Mouse (Mus musculus) regulatory T cell (primary cell): ENCODE results near the gene Msrb1.
"Not testable (repeated sequence)": the region's sequence is repeated elsewhere in the genome, so short reads cannot be mapped to it uniquely, and the experiment has no call there.

Source experiments
- in situ Hi-C: fragments of 300-600 bp; cut with MboI, MseI; formaldehyde crosslinking; loops from one replicate; pipeline ENCODE4 v1.15.1; 2025; ENCODE audit warnings: high pct_unique_total_duplicates

Msrb1 gene

DNA sequence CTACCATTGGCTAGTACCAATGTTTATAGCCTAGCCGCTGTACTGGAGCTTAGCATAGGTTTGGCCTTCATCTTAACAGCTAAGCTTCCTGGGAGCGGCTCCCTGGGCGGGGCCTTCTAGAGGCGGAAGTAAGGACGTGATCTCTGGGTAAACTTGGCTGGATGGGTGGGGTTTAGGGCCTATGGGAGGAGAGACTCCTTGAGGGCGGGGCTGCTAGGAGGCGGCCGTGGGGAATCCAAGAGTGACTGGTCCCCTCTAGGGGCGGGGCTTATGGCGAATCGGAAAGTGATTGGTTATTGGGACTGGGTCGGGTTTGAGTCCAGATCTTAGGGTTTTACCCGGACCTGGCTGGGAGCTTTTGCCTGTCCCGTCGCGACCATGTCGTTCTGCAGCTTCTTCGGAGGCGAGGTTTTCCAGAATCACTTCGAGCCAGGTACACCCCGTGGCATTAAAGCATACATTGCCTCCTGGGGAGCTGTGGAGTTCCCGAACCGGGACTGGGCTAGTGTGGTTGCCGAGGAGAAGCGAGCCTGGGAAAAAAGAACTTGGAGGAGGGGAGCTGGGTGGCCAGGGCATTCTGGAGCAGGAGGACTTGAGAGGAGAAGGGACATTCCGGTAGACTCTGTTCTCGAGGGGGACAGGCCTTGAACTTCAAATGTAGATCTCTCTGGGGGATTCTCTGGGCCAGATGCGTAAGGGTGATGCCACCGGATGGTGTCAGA is at the start of gene Msrb1:
Gene Msrb1, plus strand, starts transcription at position 313 of the 722 bp plus-strand sequence.
- in situ Hi-C loops, result no loop called here

GRCm38 (mm10) chr17:24687146-24687595 is 49.3 kb upstream of the Msrb1 start:
- in situ Hi-C loops, result no loop called here

DNA sequence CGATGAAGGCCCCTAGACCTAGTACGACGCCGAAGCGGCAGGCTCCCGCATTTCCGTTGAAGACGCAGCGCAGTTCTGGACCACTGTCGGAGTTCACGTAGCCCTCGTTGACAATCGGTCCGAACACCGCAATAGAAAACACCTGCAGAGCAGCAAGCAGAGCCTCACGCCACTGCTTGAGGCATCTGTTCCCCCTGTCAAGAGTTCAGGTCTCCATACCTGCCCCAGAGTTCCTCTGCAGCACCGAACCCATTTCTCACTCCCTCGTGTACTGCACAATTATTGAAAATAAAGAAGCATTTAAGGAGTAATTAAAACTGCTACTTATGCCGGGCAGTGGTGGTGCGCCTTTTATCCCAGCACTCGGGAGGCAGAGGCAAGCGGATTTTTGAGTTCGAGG is 48.8 kb upstream of the Msrb1 start:
- in situ Hi-C loops, result no loop called here

- in situ Hi-C loops, result no loop called here
Observed at GRCm38 (mm10) chr17:24689251-24690081, 47.0 kb upstream of the Msrb1 start, which contains the start of gene Syngr3. Gene Syngr3 (minus strand): TSS chr17:24689955.

- in situ Hi-C loops, result no loop called here
Observed at GRCm38 (mm10) chr17:24692385-24692784, 44.1 kb upstream of the Msrb1 start.

GRCm38 (mm10) chr17:24695326-24696010 is 41.0 kb upstream of the Msrb1 start:
- in situ Hi-C loops, result no loop called here

DNA sequence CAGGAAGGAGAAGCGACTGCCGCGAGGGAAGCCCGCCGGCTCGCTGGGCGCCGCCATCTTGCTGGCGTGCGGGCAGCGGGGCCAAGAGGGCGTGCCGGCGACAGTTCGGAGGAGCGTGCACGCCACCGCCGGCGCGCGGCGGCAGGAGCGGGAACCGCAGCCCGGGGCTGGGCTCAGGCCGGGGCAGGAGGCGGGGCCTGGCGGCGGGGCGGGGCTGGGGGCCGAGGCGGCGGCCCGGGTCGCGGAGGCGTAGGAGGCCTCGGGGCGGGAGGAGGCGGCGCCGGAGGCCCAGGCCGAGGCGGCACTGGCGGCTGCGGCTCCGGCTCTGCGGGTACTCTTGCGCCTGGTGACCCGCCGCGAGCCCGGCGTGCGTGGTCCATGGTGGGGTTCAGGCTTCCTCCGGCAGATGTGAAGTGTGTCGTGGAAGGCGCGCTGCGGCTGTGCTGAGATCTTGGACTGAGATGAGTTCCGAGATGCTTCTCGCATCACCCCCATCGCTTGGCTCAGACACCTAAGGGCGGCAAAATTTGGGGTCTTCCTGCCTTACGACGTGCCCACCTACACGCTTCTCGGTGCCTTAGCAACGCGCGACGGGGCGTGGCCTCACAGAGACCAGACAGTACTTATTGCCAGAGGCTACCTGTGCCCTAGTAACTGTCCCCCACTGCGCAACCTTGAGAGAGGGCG is 40.3 kb upstream of the Msrb1 start, which contains the start of the genes Gfer and Noxo1:
Gene Gfer, minus strand, starts transcription at position 146 of the 687 bp plus-strand sequence.
Gene Noxo1, plus strand, starts transcription at position 224 of the 687 bp plus-strand sequence.
- in situ Hi-C loops, result no loop called here

- in situ Hi-C loops, result no loop called here
Observed at GRCm38 (mm10) chr17:24697985-24698384, 38.5 kb upstream of the Msrb1 start.

GRCm38 (mm10) chr17:24698715-24699114 is 37.7 kb upstream of the Msrb1 start:
- in situ Hi-C loops, result no loop called here

- in situ Hi-C loops, result no loop called here
Observed at GRCm38 (mm10) chr17:24699473-24699872, 37.0 kb upstream of the Msrb1 start.

DNA sequence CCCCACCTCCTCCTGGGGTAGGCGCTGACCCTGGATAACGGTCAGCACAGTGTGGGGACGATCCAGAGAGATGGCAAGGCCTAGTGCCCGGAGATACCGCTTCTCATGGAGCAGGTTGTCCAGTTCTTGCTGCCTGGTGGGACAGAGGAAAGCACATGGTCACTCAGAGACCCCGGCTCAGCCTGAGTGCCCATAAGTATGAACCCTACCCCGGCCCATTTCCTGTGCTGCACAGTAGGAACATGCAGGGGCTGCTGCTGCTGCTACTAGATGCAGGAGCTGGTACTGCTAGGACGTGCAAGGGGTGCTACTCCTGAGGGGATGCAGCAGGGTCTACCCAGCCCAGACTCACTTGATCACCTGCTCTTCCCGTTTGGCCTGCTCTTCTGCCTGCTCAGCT is 35.2 kb upstream of the Msrb1 start:
- in situ Hi-C loops, result no loop called here

DNA sequence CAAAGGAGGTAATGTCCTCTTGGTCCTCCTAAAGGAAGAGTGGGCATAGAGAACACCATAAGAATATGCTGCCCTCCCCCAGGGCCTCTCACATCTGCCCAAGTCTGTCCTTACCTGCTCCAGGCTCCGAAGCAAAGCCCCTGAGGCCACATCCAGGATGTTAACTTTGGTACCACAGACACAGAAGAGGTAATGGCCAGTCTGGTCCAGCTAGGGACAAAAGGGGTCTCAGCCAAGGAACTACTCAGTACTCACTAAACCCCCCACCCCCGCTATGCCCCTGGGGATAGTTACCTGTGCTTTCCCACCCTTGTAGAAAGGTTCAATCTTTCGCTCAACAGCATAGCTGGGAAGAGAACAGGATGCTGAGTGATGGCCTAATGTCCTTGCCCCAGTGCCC is 30.6 kb upstream of the Msrb1 start:
- in situ Hi-C loops, result no loop called here

GRCm38 (mm10) chr17:24706982-24707800 is 29.3 kb upstream of the Msrb1 start, which contains the start of gene Tbl3:
Gene Tbl3 (minus strand): TSS chr17:24707660.
- in situ Hi-C loops, result no loop called here

DNA sequence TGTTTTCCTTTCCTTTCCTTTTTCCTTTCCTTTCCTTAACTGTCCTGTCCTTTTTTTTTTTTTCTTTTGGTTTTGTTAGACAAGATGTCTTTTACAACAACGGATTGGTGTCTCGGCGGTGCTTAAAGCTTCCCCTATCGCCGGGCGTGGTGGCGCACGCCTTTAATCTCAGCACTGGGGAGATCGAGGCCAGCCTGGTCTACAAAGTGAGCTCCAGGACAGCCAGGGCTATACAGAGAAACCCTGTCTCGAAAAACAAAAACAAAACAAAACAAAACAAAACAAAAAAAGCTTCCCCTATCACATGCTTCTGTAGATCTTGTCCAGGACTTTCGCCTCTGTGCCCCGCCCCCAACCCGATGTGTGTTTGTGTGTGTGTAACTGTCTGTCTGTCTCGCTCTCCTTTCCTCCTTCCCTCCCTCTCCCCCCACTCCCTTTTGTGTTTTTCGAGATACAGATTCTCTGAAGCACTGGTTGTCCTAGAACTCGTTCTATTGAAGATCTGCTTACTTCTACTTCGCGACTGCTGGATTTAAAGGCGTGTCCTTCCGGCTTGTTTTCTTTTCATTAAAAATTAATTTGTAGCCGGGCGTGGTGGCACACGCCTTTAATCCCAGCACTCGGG is 28.5 kb upstream of the Msrb1 start:
- in situ Hi-C loops, result no loop called here

GRCm38 (mm10) chr17:24708646-24709045 is 27.8 kb upstream of the Msrb1 start:
- in situ Hi-C loops, result no loop called here

DNA sequence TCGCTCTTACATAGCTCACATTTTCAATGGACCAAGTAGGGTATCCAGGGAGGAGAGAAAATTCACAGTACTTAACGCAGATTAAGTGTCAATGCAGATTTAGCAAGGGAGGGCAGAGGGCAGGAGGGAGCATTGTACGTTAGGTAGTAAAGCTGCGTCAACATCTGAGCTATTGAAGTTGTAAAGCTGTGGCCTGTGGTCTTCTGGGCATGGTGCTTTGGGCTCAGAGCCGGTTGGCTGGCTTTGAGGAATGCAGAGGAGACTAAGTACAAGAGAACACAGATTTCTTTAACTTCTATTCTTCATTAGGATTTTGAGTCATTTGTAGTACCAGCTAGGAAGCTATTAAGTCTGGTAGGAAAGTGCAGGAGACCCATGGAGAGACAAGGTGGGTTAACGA is 20.9 kb upstream of the Msrb1 start:
- in situ Hi-C loops, result no loop called here

GRCm38 (mm10) chr17:24716166-24716682 is 20.2 kb upstream of the Msrb1 start:
- in situ Hi-C loops, result no loop called here

- in situ Hi-C loops, result no loop called here
Observed at GRCm38 (mm10) chr17:24717943-24718342, 18.5 kb upstream of the Msrb1 start, which contains the start of the genes Rnf151 and Rps2. Gene Rnf151 (minus strand): TSS chr17:24718063. Gene Rps2 (plus strand): TSS chr17:24718116.

- in situ Hi-C loops, result not testable (repeated sequence)
Observed at GRCm38 (mm10) chr17:24718938-24719337, 17.5 kb upstream of the Msrb1 start.
